Mouse (Mus musculus) neutrophil, adult 59 days (primary cell): ENCODE results near the gene Noc3l. TPM values are rescaled to one million over a fixed set of nuclear protein-coding genes. Genes with fewer than 3 reads are reported as not detected.

ENCODE experiments used
- total RNA-seq, 2 experiments: library from RNA; stranded (reverse); gene quantifications; 1 replicate in 1 of 2; 2 replicates in 1 of 2; pipeline ENCODE4 v1.2.4; 2023

Noc3l gene
- total RNA-seq, result 1 to 10 TPM; 3.3 to 3.8 TPM

DNA sequence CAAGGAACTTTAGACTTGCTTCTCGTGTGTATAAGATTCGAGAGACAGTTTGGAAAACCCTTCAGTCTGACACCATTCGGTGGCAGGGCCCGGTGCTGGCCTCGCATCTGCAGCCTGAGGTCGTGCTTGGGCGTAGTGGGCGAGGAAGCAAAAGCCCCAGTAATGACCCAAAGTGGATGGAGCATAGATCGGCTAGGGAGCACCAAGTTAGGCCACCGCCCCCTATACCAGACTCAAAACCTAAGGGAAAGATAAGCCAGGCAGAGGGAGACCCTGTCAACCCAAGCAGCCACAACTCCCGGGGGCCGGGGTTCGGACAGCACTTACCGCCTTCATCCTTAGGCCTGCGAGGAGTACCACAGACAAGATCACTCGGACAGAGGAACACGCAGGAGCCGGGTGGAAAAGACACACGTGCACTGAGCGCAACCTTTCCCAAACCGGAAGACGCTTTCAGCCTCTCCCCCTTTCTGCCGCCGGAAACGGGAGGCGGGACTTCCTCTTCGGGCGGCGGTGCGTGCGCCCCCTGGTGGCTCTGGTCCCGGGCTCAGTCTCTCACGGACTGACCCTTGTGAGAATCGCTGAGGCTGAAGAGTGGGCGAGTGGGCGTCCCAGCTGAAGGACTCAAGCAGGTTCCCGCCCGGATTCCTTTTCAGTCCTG is at the start of gene Noc3l:
Gene Noc3l (minus strand): TSS at position 472 of the 661 bp plus-strand sequence.

DNA sequence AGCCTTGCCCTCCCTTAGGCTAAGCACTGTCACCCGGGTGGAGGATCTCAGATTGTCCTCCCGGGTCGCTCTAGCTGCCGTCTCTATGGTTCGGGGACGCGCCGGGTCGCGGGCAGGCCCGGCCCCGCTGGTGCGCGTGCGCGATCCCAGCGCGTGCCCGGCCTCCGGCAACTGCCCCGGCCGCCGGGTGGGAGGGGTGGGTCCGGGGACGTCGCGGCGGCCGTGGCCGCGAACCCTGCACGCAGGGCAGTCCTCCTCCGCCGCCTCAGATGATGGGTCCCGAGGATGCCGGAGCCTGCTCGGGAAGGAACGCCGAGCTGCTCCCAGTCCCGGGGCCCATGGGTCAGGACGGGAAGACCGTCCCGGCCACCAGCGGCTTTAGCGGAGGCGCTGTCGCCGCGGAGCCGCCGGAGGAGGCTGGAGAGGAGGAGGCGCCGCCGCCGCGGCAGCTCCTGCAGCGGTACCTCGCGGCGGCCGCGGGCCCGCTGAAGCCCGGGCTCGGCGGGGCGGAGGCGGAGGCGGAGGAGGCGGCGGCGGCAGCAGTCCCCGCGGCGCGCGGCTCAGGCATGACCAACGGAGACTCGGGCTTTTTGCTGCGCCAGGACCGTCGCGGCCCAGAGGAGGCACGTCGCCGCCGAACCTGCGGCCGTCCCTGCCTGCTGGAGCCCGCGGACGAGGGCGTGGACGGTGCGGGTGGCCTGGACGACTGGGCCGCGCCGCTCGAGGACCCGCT is 17.6 kb upstream of the Noc3l start, which contains the start of gene Tbc1d12:
Gene Tbc1d12 (plus strand): TSS at position 142 of the 733 bp plus-strand sequence.

Other genes with a start within 250 kb of the Noc3l start
- gene Tbc1d12, start 17.3 kb upstream of the Noc3l start, total RNA-seq, result 1 to 10 TPM; 1.1 to 1.5 TPM
- 10 to 100 TPM; 30.5 to 34.4 TPM for gene Hells, start 111.7 kb upstream of the Noc3l start, total RNA-seq
- not detected for gene Cyp2c55, start 187.8 kb upstream of the Noc3l start, total RNA-seq
- not detected for gene Cyp2c65, start 241.8 kb upstream of the Noc3l start, total RNA-seq